Mouse (Mus musculus) C2C12 (cell line): ENCODE measurements around the gene Ttc8. TPM values are rescaled to one million over a fixed set of nuclear protein-coding genes. Genes with fewer than 3 reads are reported as not detected.

ENCODE experiments used
- H3K27me3 ChIP-seq: one replicate; pipeline ENCODE4 v1.6.1; 2011; ENCODE audit not compliant: control insufficient read depth, insufficient read depth, insufficient read length
- H3K36me3 ChIP-seq: one replicate; pipeline ENCODE4 v1.6.1; 2011; ENCODE audit not compliant: control insufficient read depth, insufficient read depth
- H3K4me3 ChIP-seq: one replicate; pipeline ENCODE4 v1.5.1; 2011; ENCODE audit warnings: mild to moderate bottlenecking, control low read depth; ENCODE audit not compliant: poor library complexity, insufficient read depth, severe bottlenecking
- H3K79me2 ChIP-seq: one replicate; pipeline ENCODE4 v1.6.1; 2011; ENCODE audit not compliant: control insufficient read depth, insufficient read depth
- H3K79me3 ChIP-seq: one replicate; pipeline ENCODE4 v1.6.1; 2011; ENCODE audit warnings: low read depth, control low read depth
- H3ac ChIP-seq: one replicate; pipeline ENCODE3; 2011; ENCODE audit warnings: low read depth; ENCODE audit not compliant: control insufficient read depth, insufficient read length
- CEBPB ChIP-seq: IDR thresholded peaks from one replicate; pipeline ENCODE4 v1.6.1; 2011; ENCODE audit warnings: low read depth, mild to moderate bottlenecking, control low read depth, moderate library complexity
- CTCF ChIP-seq: IDR thresholded peaks from one replicate; pipeline ENCODE4 v1.5.1; 2011; ENCODE audit not compliant: control insufficient read depth, insufficient read depth, insufficient read length
- FOSL1 ChIP-seq: IDR thresholded peaks from one replicate; pipeline ENCODE4 v1.8.0; 2011; ENCODE audit warnings: mild to moderate bottlenecking, low read length; ENCODE audit not compliant: poor library complexity, insufficient read depth, severe bottlenecking
- MAX ChIP-seq: IDR thresholded peaks from one replicate; pipeline ENCODE4 v1.6.1; 2011; ENCODE audit warnings: mild to moderate bottlenecking, control low read depth
- MYOD1 ChIP-seq: IDR thresholded peaks from one replicate; pipeline ENCODE4 v1.6.1; 2011; ENCODE audit warnings: low read depth; ENCODE audit not compliant: control insufficient read depth, insufficient read length
- MYOG ChIP-seq: IDR thresholded peaks from one replicate; pipeline ENCODE4 v1.6.1; 2011; ENCODE audit not compliant: control insufficient read depth, insufficient read length; ENCODE audit errors: extremely low read depth
- USF1 ChIP-seq: IDR thresholded peaks from one replicate; pipeline ENCODE4 v1.6.1; 2011; ENCODE audit warnings: low read depth, mild to moderate bottlenecking, control low read depth, moderate library complexity
- long read RNA-seq, 2 experiments: library from polyadenylated mRNA; unstranded; transcript quantifications; one replicate each; pipeline ENCODE4 v2.0.0; 2019 to 2020
- polyA plus RNA-seq: library from polyadenylated mRNA; unstranded; fragments of >200 nt; fragmentation: generic; extraction: Trizol; gene quantifications from one replicate; pipeline ENCODE4 v1.2.1, GENCODE M21; 2012; ENCODE audit warnings: missing spikeins

Ttc8 gene
- 10.0 TPM for polyA plus RNA-seq
- long read RNA-seq, experiment 1, transcript Ttc8-202 (14 exons, 2,272 nt), result major isoform, 18 of 23 reads
- long read RNA-seq, experiment 1, partial matches to known transcripts, result 2 of 23 reads
- long read RNA-seq, experiment 1, other reads (novel, unspliced or antisense), result 1 of 23 reads
- long read RNA-seq, experiment 2, transcript Ttc8-202 (14 exons, 2,272 nt), result major isoform, 98 of 109 reads
- long read RNA-seq, experiment 2, partial matches to known transcripts, result 2 of 109 reads
- long read RNA-seq, experiment 2, other reads (novel, unspliced or antisense), result 8 of 109 reads

GRCm38 (mm10) chr12:98920194-98920991, at the start of gene Ttc8:
Gene Ttc8 (plus strand): TSS chr12:98920574.
- TF ChIP-seq MAX, result peak; percentile 99
- no peak for TF ChIP-seq CTCF
- Histone ChIP-seq H3K4me3 (peak within 1 kb of the TSS; percentile 77), H3K79me3 (no peaks in the 10 kb centered on the region)

DNA sequence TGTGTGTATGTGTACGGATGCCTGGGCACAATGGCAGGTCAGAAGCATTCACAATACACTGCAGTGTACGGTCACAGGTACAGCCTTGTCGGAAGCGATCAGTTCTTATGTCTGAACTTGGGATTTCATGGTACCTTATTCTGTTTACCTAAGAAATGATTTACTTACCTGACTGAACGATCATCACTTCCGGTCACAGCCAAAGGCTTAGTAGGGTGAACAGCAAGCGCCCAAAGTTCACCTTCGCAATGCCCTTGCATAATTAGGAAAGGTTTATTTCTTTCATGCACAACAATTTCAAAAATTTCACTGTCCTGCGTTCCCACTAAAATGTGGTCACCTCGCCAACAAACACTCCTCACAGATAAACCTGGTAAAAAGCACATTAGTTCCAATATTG, 47.5 kb upstream of the Ttc8 start:
- TF ChIP-seq CTCF, result no peak
- TF ChIP-seq CEBPB, result no peak
- TF ChIP-seq USF1, result no peak
- no peak for TF ChIP-seq MYOD1
- no peak for TF ChIP-seq MYOG
- Histone ChIP-seq H3K27me3 (no peaks in the 10 kb centered on the region), H3ac (no peak overlapping the region), H3K79me3 (no peaks in the 10 kb centered on the region), H3K36me3 (no peaks in the 10 kb centered on the region), H3K79me2 (no peaks in the 10 kb centered on the region), H3K4me3 (no peak overlapping the region)

More at GRCm38 (mm10) chr12:98920194-98920991, at the start of gene Ttc8:
- no peaks in the 10 kb centered on the region for H3K27me3 ChIP-seq
- H3K36me3 ChIP-seq, result no peaks in the 10 kb centered on the region
- H3ac ChIP-seq, result peak within 1 kb of the TSS; percentile 83
- H3K79me2 ChIP-seq, result peaks cover 15% of the 10 kb centered on the region

DNA sequence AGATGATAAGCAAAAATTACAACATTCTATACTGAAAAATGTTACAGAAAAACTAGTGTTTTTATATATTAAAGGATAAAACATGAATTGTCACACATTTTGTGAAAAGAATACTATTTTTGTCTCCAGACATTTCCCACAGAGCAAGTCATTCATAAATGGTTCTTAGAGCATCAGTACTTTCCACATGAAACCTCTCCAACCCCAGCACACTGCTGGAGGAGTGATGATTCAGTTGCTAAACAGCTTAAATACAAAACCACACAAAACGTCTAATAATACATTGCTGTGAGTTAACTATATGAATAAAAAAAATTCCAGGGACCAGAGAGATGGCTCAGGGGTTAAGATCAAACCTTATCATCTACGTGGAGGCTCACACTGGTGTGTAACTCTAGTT, 45.2 kb upstream of the Ttc8 start:
- Histone ChIP-seq H3K36me3 (no peaks in the 10 kb centered on the region), H3K79me3 (no peaks in the 10 kb centered on the region), H3K27me3 (no peaks in the 10 kb centered on the region), H3K4me3 (no peak overlapping the region), H3K79me2 (no peaks in the 10 kb centered on the region), H3ac (no peak overlapping the region)
- TF ChIP-seq CTCF, result no peak
- no peak for TF ChIP-seq MYOG
- no peak for TF ChIP-seq FOSL1
- TF ChIP-seq USF1, result no peak
- no peak for TF ChIP-seq CEBPB
- no peak for TF ChIP-seq MAX
- TF ChIP-seq MYOD1, result no peak

DNA sequence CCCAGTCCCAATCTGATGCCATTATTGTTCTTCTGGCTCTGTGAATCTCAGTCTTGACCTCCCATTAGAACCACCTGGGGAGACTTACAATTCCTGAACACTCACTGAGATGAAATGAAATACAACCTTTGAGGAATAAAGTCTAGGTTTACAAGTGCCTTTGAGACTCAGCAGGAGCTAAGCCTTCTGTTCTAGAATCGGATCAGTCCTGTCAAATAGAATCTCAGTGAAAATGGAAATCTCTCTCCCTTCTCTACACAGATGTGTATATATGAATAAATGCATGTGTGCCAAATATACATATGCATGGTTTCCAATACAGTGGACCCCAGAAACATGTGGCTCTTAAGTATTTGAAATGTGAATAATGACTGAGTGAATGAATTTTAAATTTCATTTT, 41.7 kb upstream of the Ttc8 start:
- no peaks in the 10 kb centered on the region for H3K79me2 ChIP-seq
- no peak overlapping the region for H3K4me3 ChIP-seq
- H3K36me3 ChIP-seq, result no peaks in the 10 kb centered on the region
- no peaks in the 10 kb centered on the region for H3K27me3 ChIP-seq
- no peaks in the 10 kb centered on the region for H3K79me3 ChIP-seq
- TF ChIP-seq MAX (no peak), CEBPB (no peak), MYOD1 (no peak), MYOG (no peak), USF1 (no peak), FOSL1 (no peak), CTCF (no peak)
- no peak overlapping the region for H3ac ChIP-seq

DNA sequence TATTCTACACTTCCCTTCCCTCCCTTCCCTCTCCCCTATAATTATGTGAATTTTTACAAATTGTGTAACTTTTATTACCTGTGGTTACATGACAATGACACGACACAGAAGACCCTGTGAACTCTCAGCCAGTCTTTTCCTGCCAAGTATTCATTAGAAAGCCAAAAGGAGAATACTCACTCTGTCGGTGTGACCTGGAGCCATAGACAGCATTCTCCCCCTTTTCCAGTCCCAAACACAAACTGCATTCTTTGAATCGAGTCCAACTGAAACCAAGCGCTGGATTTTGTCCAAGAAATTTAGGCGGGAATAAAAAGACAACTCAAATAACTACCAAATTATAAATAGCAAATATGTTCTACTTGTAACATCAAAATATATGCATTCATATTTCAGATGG, 38.6 kb upstream of the Ttc8 start:
- Histone ChIP-seq H3K36me3 (no peaks in the 10 kb centered on the region), H3K79me2 (no peaks in the 10 kb centered on the region), H3K4me3 (no peak overlapping the region), H3K79me3 (no peaks in the 10 kb centered on the region), H3K27me3 (no peaks in the 10 kb centered on the region), H3ac (no peak overlapping the region)
- TF ChIP-seq CEBPB (peak; percentile 34), CTCF (no peak), MAX (no peak), MYOD1 (no peak)

GRCm38 (mm10) chr12:98884515-98884914, 35.9 kb upstream of the Ttc8 start:
- Histone ChIP-seq H3K79me2 (no peaks in the 10 kb centered on the region), H3K79me3 (no peaks in the 10 kb centered on the region), H3K4me3 (no peak overlapping the region), H3K36me3 (no peaks in the 10 kb centered on the region), H3ac (no peak overlapping the region), H3K27me3 (no peaks in the 10 kb centered on the region)
- TF ChIP-seq MAX, result no peak
- no peak for TF ChIP-seq MYOD1
- TF ChIP-seq CTCF, result no peak
- no peak for TF ChIP-seq MYOG
